Mouse (Mus musculus) hindbrain, embryonic 15.5 days (tissue): ENCODE data around the gene Nek10. TPM values are rescaled to one million over a fixed set of nuclear protein-coding genes. Genes with fewer than 3 reads are reported as not detected.

ENCODE experiments used
- ATAC-seq: fragments of 200-750 bp; cut with Nextera tagmentation; 2 replicates; pipeline ENCODE4 v1.8.0; 2017; ENCODE audit warnings: low read depth, moderate number of reproducible peaks, moderate TSS enrichment; ENCODE audit not compliant: low FRiP score
- H3K27ac ChIP-seq: fragments of 300-500 bp; sonication (generic); replicated peaks from 2 replicates; pipeline ENCODE4 v1.5.1; 2015; ENCODE audit warnings: mild to moderate bottlenecking, inconsistent platforms
- H3K27me3 ChIP-seq: fragments of 300-500 bp; sonication (generic); 2 replicates; pipeline ENCODE4 v1.6.1; 2015; ENCODE audit warnings: control low read depth, inconsistent platforms
- H3K36me3 ChIP-seq: fragments of 300-500 bp; sonication (generic); 2 replicates; pipeline ENCODE4 v1.6.1; 2015; ENCODE audit warnings: control low read depth, inconsistent platforms
- H3K4me1 ChIP-seq: fragments of 300-500 bp; sonication (generic); replicated peaks from 2 replicates; pipeline ENCODE4 v1.6.1; 2015; ENCODE audit warnings: control low read depth, inconsistent platforms
- H3K4me2 ChIP-seq: fragments of 300-500 bp; sonication (generic); 2 replicates; pipeline ENCODE4 v1.6.1; 2015; ENCODE audit warnings: moderate library complexity, mild to moderate bottlenecking, inconsistent platforms
- H3K4me3 ChIP-seq: fragments of 300-500 bp; sonication (generic); 2 replicates; pipeline ENCODE4 v1.5.1; 2015; ENCODE audit warnings: mild to moderate bottlenecking, inconsistent platforms
- H3K9ac ChIP-seq: fragments of 300-500 bp; sonication (generic); 2 replicates; pipeline ENCODE4 v1.6.1; 2015; ENCODE audit warnings: inconsistent platforms
- H3K9me3 ChIP-seq: fragments of 300-500 bp; sonication (generic); 2 replicates; pipeline ENCODE4 v1.6.1; 2016; ENCODE audit warnings: control low read depth, inconsistent platforms
- WGBS: fragments of 180-500 bp; shearing (Covaris S2); methylation state at CpG from one replicate; pipeline ENCODE4 v1.1.7; 2015; 5-methylcytosine and 5-hydroxymethylcytosine counted together
- polyA plus RNA-seq: library from polyadenylated mRNA; unstranded; fragments of >200 nt; fragmentation: Nextera tagmentation; extraction: Ambion mirVana; gene quantifications from 2 replicates; pipeline ENCODE4 v1.2.1, GENCODE M21; 2015

Gene Nek10
- polyA plus RNA-seq, 1 experiment from 2014 or later = 0.09 TPM

DNA sequence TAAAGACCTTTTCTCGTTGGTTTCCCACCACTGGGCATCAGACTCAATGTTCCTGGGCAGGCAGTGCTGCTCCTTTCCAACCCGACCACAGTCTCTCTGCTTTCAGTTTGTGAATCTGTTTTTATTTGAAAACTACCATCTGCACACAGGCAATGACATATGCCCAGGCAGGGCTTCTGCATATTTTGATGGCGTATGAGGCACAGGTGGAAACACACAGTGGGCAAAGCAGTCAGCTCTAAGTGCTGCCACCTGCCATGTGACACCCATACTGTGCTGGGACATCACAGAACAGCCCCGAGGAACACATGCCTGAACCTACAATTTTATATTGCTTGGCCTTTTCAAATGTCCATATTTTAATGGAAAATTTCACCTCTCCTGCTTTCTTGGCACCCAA lies 68.5 kb downstream of the Nek10 start:
- H3K27ac ChIP-seq = no peak overlapping the region
- H3K4me3 ChIP-seq = no peak overlapping the region
- H3K4me1 ChIP-seq = no peaks in the 10 kb centered on the region
- H3K9ac ChIP-seq = no peak overlapping the region
- no peaks in the 10 kb centered on the region for H3K9me3 ChIP-seq
- H3K4me2 ChIP-seq = no peak overlapping the region
- H3K36me3 ChIP-seq = no peaks in the 10 kb centered on the region
- WGBS = 71% methylated on average over 4 of the region's 4 CpGs
- H3K27me3 ChIP-seq = no peaks in the 10 kb centered on the region
- ATAC-seq = no peak

DNA sequence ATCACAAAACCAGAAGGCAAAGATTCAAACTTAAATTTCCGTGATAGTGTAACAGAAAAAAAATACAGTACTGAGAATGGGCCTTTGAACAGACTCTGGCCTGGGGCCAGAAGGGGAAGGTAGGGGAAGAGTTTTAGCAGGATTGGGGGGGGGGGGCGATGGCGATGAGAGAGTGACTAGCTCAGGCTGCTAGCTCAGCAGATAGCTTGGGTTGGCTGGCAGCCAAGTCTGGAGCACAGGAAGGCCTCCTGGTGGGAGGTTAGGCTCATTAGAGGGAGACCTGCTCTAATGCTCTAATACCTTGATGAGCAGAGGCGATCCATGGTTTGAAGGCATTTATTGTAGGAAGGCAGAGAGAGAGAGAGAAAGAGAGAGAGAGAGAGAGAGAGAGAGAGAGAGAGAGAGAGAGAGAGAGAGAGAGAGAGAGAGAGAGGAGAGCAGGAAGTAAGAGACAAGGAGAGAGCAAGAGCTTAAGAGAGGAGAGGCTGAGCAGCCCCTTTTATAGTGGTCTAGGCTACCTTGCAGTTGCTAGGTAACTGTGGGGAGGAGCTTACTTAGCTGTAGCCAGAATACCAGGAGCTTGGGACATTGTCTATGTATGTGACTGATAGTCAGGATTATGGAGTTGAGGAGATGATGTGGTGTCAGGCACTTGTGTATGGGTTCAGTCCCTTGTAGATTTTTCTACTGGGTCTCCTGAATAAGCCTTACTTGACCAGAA lies 90.9 kb downstream of the Nek10 start:
- Histone ChIP-seq H3K9ac (no peak overlapping the region), H3K27me3 (no peaks in the 10 kb centered on the region), H3K27ac (no peak overlapping the region), H3K36me3 (no peaks in the 10 kb centered on the region), H3K4me1 (no peaks in the 10 kb centered on the region), H3K4me2 (no peak overlapping the region), H3K9me3 (no peaks in the 10 kb centered on the region), H3K4me3 (no peak overlapping the region)
- no peak for ATAC-seq
- WGBS = 19% methylated on average over 4 of the region's 4 CpGs

DNA sequence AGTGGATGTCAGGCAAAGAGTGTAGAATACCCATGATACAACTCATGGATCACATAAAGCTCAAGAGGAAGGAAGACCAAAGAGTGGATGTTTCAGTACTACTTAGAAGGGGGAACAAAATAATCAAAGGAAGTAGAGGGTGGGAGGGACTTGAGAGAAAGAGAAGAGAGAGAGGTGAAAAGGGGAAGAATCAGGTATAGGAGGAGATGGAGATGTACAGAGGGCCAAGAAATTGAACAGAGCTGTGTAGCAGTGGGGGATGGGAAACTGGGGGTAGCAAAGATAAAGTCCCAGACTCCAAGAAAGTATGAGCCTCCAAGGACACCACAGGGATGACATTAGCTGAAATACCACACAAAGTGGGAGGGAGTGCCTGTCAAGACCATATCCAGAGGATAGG lies 91.6 kb downstream of the Nek10 start:
- Histone ChIP-seq H3K4me3 (no peak overlapping the region), H3K27ac (no peak overlapping the region), H3K4me1 (no peaks in the 10 kb centered on the region), H3K36me3 (no peaks in the 10 kb centered on the region), H3K27me3 (no peaks in the 10 kb centered on the region), H3K4me2 (no peak overlapping the region), H3K9ac (no peak overlapping the region), H3K9me3 (no peaks in the 10 kb centered on the region)
- ATAC-seq = no peak

DNA sequence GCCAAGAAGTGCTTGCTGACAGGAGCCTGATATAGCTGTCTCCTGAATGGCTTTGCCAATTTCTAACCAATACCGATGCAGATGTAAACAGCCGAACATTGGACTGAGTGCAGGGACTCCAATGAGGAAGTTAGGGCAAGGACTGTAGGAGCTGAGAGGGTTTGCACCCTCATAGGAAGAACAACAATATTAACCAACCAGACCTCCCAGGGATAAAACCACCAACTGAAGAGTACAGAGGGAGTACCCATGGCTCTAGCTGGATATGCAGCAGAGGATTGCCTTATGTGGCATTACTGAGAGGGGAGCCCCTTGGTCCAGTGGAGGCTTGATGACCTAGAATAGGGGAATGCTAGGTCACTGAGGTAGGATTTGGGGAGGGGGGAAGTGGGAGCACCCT lies 92.1 kb downstream of the Nek10 start:
- no peak for ATAC-seq
- Histone ChIP-seq H3K9me3 (no peaks in the 10 kb centered on the region), H3K4me3 (no peak overlapping the region), H3K27ac (no peak overlapping the region), H3K36me3 (no peaks in the 10 kb centered on the region), H3K9ac (no peak overlapping the region), H3K27me3 (no peaks in the 10 kb centered on the region), H3K4me2 (no peak overlapping the region), H3K4me1 (no peaks in the 10 kb centered on the region)
- WGBS = 97% methylated on average over 2 of the region's 2 CpGs

DNA sequence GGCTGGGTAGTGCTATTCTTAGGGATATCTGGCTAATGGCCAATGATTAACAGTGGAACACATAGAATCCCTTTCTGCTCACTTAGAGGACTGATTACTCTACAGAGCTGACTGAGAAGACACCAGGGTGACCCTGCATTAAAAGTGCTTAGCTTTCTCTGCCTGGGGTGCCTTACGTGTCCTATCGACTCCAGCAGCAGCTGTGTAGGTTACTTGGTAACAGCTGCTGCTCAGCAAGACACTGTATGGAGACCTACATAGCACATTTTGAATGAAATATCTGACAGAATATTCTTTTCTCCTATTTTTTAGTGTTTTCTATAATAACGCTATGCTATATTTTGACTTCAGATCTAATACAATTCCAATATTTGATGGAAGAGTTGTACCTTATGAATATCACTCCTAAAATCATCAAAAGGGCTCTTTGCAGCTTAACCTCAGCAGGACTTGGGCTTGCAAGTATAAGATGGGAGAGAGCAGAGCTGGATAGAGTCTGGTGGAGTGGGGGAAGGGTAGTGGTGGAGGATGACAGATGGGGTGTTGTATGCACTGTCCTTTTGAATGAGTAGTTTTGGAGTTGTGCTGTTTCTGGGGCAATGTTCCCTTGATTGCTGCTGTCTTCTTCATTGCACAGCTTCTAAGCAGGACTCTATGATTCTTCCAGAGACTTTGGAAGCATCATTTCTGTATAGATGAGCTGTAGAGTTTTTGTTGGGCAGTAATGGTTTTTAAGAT lies 93.4 kb downstream of the Nek10 start:
- H3K27ac ChIP-seq = no peak overlapping the region
- ATAC-seq = peak; percentile 71
- no peak overlapping the region for H3K9ac ChIP-seq
- no peaks in the 10 kb centered on the region for H3K9me3 ChIP-seq
- 67% methylated on average over 3 of the region's 3 CpGs for WGBS
- no peaks in the 10 kb centered on the region for H3K27me3 ChIP-seq
- no peaks in the 10 kb centered on the region for H3K4me1 ChIP-seq
- no peak overlapping the region for H3K4me3 ChIP-seq
- no peak overlapping the region for H3K4me2 ChIP-seq
- no peaks in the 10 kb centered on the region for H3K36me3 ChIP-seq

DNA sequence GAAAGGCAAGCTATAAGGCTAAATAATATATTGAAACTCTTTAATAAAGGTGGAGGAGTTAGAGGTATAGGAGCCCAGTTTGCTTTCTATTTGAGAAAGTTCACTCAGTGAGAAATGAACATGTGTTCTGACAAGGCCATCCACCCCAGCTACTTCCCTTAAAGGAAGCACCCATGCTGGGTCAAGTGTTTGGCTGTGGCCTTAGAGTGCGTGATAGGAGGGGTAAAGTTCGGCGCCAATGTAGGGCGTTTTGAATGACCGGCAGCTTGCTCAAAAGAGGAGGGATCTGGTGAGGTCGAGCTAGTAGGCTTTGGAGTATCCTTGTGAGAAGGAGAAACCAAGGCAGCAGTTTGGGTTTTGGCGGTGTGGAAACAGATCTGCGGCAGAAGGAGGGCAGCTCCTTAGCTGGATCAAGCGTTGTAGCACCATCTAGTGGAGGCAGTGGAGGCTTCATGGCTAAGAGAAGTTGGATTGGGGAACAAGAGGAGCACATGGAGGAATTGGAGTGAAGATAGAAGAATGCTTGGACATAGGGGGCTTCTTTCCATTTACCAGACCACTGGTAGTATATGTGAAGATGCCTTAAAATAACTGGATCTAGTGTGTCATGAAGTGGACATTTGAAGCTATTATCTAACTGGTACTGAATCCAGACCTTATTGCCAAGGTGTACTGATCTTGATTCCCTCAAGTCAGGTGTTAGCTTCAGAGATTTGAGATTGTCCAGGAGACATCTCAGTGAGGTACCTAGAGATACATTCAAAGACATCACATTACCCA lies 101.7 kb downstream of the Nek10 start:
- no peaks in the 10 kb centered on the region for H3K9me3 ChIP-seq
- WGBS = 18% methylated on average over 9 of the region's 9 CpGs
- ATAC-seq = peak; percentile 72; the same call in 1 of the 2 replicates
- no peak overlapping the region for H3K9ac ChIP-seq
- H3K27ac ChIP-seq = no peak overlapping the region
- no peaks in the 10 kb centered on the region for H3K27me3 ChIP-seq
- no peaks in the 10 kb centered on the region for H3K4me1 ChIP-seq
- no peak overlapping the region for H3K4me3 ChIP-seq
- peak overlapping the region; percentile 44 for H3K4me2 ChIP-seq
- H3K36me3 ChIP-seq = no peaks in the 10 kb centered on the region

DNA sequence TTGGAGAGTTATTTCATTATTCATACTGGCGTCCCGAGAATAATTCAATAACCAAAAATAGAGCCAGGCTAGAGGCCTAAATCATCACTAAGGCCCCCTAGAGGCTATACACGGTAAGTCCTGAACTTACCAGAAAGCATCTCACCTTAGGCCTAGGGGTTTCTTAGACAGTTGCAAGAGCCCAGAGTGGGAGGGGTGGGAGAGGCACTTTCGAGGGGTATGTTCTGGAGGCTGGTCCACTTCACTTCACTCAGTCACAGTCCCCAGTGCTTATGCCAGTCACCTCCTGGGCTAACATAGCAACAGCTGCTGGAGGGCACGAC lies 102.3 kb downstream of the Nek10 start:
- 80% methylated on average over 5 of the region's 5 CpGs for WGBS
- Histone ChIP-seq H3K27me3 (no peaks in the 10 kb centered on the region), H3K9ac (no peak overlapping the region), H3K27ac (no peak overlapping the region), H3K4me2 (no peak overlapping the region), H3K9me3 (no peaks in the 10 kb centered on the region), H3K4me3 (no peak overlapping the region), H3K4me1 (no peaks in the 10 kb centered on the region), H3K36me3 (no peaks in the 10 kb centered on the region)
- no peak for ATAC-seq

DNA sequence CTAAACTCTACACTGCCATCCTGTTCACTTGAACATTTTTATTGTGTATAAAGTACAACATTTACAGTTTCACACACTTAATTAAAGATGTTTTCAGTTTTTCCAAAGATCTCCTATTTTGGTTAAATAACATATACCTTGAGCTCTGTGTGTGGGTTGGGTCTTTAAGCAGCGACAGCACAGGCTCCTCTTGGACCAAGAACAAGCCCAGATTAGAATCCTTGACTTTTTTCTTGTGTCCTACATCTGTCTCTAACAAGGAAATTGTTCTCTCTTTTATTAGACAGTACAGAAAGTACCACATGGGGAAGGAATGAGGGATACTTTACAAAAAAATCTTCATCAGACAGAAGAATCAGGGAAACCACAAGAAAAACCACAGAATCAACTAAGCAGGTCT lies 122.4 kb downstream of the Nek10 start:
- Histone ChIP-seq H3K36me3 (no peaks in the 10 kb centered on the region), H3K27me3 (no peaks in the 10 kb centered on the region), H3K9ac (no peak overlapping the region), H3K4me1 (no peaks in the 10 kb centered on the region), H3K4me2 (no peak overlapping the region), H3K27ac (no peak overlapping the region), H3K4me3 (no peak overlapping the region), H3K9me3 (no peaks in the 10 kb centered on the region)
- no peak for ATAC-seq
- 79% methylated on average over 1 of the region's 1 CpGs for WGBS

DNA sequence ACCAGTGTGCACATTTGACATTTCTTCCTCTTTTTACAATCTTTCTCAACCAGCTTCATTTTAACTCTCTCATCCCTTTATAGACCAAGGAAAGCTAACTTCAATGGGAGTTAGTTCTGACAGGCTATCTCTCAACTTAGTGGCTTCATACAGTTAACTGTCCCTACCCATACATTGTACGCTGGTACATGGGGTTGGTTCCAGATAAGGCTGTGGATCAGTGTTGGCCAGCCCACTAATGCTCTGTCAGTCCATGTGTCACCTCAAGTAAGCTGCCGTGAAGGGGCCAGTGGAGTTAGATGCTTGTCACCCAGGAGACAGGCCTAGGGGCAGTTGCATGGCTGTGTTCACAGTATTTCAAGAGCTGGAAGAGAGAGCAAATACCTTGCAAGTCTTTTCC lies 124.3 kb downstream of the Nek10 start:
- H3K4me1 ChIP-seq = no peaks in the 10 kb centered on the region
- H3K9me3 ChIP-seq = no peaks in the 10 kb centered on the region
- H3K4me3 ChIP-seq = no peak overlapping the region
- 87% methylated on average over 2 of the region's 2 CpGs for WGBS
- no peak overlapping the region for H3K4me2 ChIP-seq
- H3K27ac ChIP-seq = no peak overlapping the region
- no peaks in the 10 kb centered on the region for H3K27me3 ChIP-seq
- H3K36me3 ChIP-seq = no peaks in the 10 kb centered on the region
- no peak overlapping the region for H3K9ac ChIP-seq
- no peak for ATAC-seq

DNA sequence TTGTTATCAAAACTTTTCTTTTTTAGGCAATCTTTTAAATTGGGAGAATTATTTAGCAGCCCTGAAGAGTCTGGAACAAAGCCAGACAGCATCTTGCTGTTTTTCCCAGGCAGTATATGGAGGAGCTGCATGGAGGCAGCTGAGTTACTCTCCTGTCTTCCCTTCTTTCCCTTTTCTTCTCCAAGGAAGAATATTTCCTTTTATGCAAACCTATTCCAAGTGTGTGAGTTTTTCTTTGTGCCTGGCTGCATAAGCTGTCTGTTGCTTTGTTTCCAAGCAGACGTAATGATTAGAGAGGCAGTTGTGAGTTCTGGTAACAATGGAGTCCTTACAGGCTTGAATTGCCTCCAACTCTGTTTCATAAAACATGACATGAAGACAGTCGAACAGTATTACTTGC lies 131.8 kb downstream of the Nek10 start:
- Histone ChIP-seq H3K27me3 (no peaks in the 10 kb centered on the region), H3K4me2 (no peak overlapping the region), H3K4me3 (no peak overlapping the region), H3K4me1 (no peaks in the 10 kb centered on the region), H3K36me3 (no peaks in the 10 kb centered on the region), H3K9ac (no peak overlapping the region), H3K9me3 (no peaks in the 10 kb centered on the region), H3K27ac (no peak overlapping the region)
- ATAC-seq = no peak
- WGBS = 55% methylated on average over 2 of the region's 2 CpGs

DNA sequence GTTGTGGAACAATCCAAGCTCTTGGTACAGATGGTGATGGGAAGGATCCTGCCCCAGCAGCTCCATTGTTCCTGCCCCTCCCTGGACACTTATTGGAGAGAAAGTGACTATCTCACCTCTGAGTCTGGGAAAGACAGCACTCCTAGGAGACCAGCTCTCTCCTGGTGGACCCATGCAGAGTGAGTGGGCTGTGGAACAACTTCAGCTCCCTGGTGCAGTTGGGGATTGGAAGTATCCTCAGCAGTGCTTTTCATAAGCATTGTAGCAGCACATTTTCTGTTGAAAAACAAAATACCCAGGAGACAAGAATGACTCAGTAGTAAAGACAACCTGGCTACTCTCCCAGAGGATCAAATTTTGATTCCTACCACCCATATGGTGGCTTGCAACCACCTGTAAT lies 142.7 kb downstream of the Nek10 start:
- no peak for ATAC-seq
- Histone ChIP-seq H3K27me3 (no peaks in the 10 kb centered on the region), H3K4me3 (no peak overlapping the region), H3K27ac (no peak overlapping the region), H3K4me2 (no peak overlapping the region), H3K9me3 (no peaks in the 10 kb centered on the region), H3K9ac (no peak overlapping the region), H3K4me1 (no peaks in the 10 kb centered on the region), H3K36me3 (no peaks in the 10 kb centered on the region)

DNA sequence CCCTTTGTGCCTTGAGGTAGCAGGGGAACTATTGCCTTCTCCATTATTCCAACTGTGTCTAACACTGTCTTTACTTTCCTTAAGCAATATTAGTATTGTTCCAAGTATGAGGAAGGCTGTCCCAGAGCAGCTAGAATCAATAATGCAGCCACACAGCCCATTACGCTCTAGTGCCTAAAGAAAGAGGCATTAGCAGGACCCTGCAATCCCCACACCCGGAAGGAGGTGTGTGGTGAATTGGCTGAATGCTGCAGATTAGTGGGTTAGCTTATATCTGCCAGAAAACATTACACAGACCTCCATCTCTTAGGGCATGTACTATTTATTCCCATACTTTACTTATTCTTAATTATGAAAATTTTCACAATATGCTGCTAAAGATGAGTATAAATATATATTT lies 145.8 kb downstream of the Nek10 start:
- Histone ChIP-seq H3K4me3 (no peak overlapping the region), H3K36me3 (no peaks in the 10 kb centered on the region), H3K4me1 (no peaks in the 10 kb centered on the region), H3K27ac (no peak overlapping the region), H3K9ac (no peak overlapping the region), H3K27me3 (no peaks in the 10 kb centered on the region), H3K9me3 (no peaks in the 10 kb centered on the region), H3K4me2 (no peak overlapping the region)
- ATAC-seq = no peak
- 46% methylated on average over 2 of the region's 2 CpGs for WGBS
